Mouse (Mus musculus) ovary, postnatal 14 days (tissue): ENCODE measurements around the gene Ahctf1.
A peak's percentile ranks its signal among the peaks of the same experiment; 100 is the strongest.
"Not testable (repeated sequence)": the region's sequence is repeated elsewhere in the genome, so short reads cannot be mapped to it uniquely, and the experiment has no call there.

ENCODE experiments used
- DNase-seq: peaks from one replicate; pipeline ENCODE4 v3.0.0; 2022; ENCODE audit warnings: low spot score

Gene Ahctf1

DNA sequence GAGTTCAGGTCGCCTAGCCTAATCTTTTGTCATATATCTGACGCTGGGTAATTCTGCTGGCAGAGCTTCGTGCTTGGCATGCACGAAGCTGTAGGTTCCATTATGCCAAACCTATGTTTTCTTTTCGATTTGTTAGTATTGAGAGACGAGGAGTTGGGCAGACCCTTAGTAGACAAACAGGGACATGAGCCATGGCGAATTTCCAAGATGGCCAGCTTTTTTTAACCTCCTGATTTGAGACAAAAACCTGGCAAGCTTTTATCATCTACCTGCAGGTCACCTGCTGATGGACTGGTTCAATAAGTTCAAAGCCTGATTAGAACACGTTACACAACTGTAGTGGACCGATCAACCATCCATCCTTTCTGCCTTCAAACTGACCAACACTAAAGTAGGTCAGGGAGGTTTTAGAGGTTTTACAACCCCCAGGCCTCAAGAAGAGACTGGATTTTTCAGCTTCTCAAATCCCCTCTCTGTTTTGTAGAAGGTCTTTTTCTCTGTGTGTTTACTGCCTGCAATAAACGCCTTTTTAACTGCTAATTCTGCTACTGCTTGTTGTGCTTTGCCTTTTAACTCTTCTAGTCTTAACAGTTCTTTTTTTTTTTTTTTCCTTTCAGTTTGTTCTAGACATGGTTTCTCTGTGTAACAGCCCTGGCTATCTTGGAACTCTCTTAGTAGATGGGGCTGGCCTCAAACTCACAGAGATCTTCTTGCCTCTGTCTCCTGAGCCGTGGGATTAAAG lies 831 bp upstream of the Ahctf1 start:
- DNase-seq: peak; percentile 1

- DNase-seq: no peak
Observed at GRCm38 (mm10) chr1:179802610-179803512, 619 bp downstream of the Ahctf1 start, which contains the start of gene Gm10518. Gm10518 (plus strand) TSS chr1:179803376.

- DNase-seq: no peak
Observed at GRCm38 (mm10) chr1:179798794-179799193, 4.7 kb downstream of the Ahctf1 start.

DNA sequence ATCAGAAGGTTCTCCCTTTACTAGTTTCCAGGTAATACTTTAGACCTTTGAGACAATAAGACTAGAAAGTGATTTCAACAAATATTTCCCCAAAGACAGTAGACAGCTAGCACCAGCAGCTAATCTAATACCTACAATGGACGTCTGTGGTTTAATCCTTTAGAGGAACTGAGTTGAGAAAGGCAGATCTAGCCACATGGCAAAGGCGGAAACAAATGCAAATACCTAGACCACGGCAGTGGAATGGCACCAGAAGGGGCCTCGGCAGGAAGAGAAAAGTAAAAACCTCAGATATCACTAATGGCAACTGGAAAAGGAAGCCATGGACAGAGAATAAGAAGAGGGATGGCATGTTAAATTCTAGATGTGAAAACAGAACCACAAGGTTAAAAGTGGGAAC lies 16.2 kb downstream of the Ahctf1 start:
- no peak for DNase-seq

- DNase-seq: no peak
Observed at GRCm38 (mm10) chr1:179785502-179785901, 18.0 kb downstream of the Ahctf1 start.

DNA sequence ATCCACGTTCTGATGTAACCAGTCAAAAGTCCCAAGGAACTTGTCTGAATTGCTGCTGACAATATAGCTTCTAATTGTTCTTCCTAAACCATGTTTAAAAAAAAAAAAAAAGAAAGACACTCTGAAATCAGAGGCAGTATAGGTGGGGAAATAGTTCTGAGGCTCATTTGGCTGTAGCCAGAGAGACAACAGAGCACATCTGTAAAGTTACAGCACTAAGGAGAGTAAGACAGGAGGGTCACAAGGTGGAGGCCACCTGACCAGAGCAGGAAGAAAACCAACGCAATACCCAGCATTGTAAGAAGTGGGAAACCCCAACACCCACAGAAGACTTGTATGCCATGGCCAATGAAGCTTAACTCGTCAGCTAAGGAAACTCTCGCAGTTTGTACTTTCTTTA lies 19.4 kb downstream of the Ahctf1 start:
- DNase-seq: no peak

GRCm38 (mm10) chr1:179776831-179777230 lies 26.6 kb downstream of the Ahctf1 start:
- DNase-seq: no peak

DNA sequence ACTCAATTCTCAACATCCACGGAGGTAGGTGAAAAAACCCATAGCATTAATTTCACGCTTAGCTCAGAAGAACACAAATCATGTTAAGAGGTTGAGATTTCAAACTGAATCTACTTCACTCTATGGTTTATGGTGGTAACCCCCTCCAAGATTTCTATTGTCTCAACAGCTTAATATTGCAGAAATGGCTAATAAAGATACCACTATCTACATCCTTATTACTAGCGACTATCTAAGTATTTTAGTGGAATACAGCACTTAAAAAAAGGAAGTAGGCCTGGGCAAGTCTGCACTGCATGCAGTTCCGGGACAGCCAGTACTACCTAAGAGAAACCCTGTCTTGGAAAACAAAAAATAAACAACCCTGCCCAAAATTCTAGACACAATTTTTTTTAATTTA lies 42.9 kb downstream of the Ahctf1 start:
- no peak for DNase-seq

DNA sequence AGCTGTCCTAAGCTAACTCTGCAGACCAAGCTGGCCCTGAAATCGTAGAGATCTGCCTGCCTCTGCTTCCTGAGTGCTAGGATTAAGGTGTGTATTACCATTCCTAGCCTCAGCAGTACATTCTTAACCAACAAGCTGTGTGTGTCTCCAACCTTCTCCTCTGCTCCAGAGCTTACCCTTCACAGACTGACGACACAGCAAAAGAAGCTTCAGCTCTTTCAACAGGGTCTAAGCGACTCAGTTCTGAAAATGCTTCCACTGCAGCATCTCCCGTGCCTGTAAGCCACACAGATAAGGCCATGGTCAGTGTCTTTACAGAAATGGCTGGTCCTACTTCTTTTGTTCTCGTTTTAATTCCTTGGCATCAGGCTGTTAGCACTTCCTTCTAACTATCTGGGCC lies 43.4 kb downstream of the Ahctf1 start:
- no peak for DNase-seq

- no peak for DNase-seq
Observed at GRCm38 (mm10) chr1:179756477-179756876, 47.0 kb downstream of the Ahctf1 start.

- no peak for DNase-seq
Observed at GRCm38 (mm10) chr1:179753006-179753405, 50.5 kb downstream of the Ahctf1 start.

DNA sequence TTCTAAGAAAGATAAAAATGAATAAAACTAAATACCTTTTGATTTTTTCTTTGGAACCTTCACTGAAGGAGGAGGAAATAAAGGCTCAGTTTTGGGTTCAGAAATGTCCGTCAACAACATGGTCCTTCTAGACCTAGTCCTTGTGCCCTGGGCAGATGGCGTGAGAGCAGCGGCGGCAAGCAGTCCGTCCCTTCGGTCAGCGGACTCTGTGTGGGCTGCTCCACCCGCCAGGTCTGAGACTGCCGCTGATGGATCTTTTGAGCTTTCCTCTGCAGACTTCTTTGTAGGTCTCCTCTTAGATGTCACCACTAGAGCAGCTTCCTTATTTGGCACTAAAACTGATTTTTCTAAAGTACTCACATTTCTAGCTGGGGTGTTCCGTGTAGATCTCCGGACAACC lies 51.2 kb downstream of the Ahctf1 start:
- no peak for DNase-seq

- no peak for DNase-seq
Observed at GRCm38 (mm10) chr1:179745171-179745570, 58.3 kb downstream of the Ahctf1 start, which contains the start of gene Kif28. Kif28 (minus strand) TSS chr1:179745271.

- no peak for DNase-seq
Observed at GRCm38 (mm10) chr1:179743593-179744193, 59.8 kb downstream of the Ahctf1 start.

DNA sequence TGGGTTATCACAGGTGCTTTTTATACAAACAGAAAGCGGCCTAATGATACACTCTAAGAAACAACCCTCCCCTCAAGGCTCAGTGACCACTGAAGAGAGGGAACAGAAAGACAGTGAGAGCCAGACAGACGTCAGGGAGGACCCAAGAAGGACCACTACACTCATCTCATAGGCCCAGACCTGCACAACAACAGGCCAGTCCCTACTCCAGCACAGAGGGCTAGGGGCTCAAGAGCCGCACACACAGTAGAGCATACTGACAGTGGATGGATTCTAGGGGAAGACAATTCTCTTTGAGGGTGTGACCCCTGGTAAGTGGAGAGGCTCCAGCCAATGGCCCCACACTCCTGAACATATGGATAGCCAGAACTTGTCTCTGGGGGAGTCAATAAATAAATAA lies 67.0 kb downstream of the Ahctf1 start:
- no peak for DNase-seq

GRCm38 (mm10) chr1:179734500-179735474 lies 68.7 kb downstream of the Ahctf1 start:
- peak; percentile 69 for DNase-seq

DNA sequence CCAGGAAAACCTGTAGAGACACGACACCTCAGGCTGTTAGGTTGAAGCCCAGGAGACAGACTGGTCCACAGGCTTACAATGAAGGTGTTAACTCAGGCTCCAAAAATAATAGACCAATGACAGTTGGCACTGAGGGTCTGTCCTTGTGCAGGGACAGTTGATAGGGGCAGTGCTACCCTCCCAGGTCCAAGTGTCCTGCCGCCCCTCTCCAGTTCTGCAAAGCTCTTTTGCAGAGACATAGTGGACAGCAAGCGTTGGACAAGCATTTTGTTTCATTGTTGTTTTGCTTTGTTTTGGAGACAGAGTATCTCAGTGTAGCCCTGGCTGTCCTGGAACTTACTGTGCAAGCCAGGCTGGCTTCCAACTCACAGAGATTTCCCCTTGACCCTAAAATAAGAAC lies 72.1 kb downstream of the Ahctf1 start:
- no peak for DNase-seq

- no peak for DNase-seq
Observed at GRCm38 (mm10) chr1:179728661-179729060, 74.8 kb downstream of the Ahctf1 start.

DNA sequence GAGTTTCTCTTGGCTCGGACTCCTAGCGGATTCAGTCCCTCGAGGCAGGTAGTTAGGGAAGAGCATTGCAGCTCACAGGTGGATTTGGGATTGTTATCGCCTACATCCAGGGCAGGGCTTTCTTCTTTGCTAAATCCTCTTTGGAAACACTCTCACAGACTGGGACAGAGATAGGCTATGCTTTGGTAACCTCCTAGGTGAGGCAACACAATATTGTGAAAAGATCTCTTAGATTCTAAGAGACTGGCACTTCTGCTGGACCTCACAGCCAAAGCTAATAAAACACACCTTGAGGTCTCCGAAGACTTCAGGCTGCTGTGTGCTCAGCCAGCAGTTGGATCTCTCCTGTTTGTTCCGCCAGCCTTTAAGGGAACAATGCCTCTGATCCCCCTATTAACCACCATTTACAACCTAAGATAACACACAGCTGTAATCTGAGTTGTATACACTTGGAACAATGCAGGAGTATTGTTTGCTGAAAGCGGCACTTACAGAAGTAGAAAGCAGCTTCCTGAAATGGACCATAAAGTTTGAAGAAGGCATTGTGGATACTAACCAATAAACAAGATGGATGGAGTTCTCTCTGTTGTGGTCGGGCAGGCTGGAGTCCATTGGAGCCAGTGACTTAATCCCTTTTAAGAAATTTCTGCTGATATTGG lies 80.5 kb downstream of the Ahctf1 start:
- DNase-seq: no peak

DNA sequence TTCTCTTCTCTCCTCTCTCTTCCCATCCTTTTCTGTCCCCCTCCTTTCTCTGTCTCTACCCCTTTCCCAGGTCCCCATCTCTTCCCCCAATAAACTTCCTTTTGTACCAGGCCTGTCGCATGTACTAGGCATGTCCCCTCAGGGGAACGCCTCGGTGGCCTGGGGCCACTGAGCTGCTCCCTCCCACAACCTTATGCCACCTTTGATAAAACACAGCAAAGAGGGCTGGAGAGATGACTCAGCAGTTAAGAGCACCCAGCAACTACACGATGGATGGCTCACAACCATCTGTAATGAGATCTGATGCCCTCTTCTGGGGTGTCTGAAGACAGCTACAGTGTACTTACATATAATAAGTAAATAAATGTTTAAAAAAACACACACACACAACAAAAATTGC lies 87.7 kb downstream of the Ahctf1 start:
- DNase-seq: no peak

GRCm38 (mm10) chr1:179715289-179715688 lies 88.2 kb downstream of the Ahctf1 start:
- not testable (repeated sequence) for DNase-seq
